Mouse (Mus musculus) C2C12 (cell line): ENCODE measurements at regions not wholly inside any gene's neighbourhood (a gene's known extent, or its start where the extent isn't known, plus 50 kb on each side); places are given as distances from the start of the nearest gene placed in this dataset.

ENCODE experiments used
- CEBPB ChIP-seq: IDR thresholded peaks from one replicate; pipeline ENCODE4 v1.6.1; 2011; ENCODE audit warnings: low read depth, mild to moderate bottlenecking, control low read depth, moderate library complexity
- CTCF ChIP-seq: IDR thresholded peaks from one replicate; pipeline ENCODE4 v1.5.1; 2011; ENCODE audit not compliant: control insufficient read depth, insufficient read depth, insufficient read length
- FOSL1 ChIP-seq: IDR thresholded peaks from one replicate; pipeline ENCODE4 v1.8.0; 2011; ENCODE audit warnings: mild to moderate bottlenecking, low read length; ENCODE audit not compliant: poor library complexity, insufficient read depth, severe bottlenecking
- MAX ChIP-seq: IDR thresholded peaks from one replicate; pipeline ENCODE4 v1.6.1; 2011; ENCODE audit warnings: mild to moderate bottlenecking, control low read depth
- MYOD1 ChIP-seq: IDR thresholded peaks from one replicate; pipeline ENCODE4 v1.6.1; 2011; ENCODE audit warnings: low read depth; ENCODE audit not compliant: control insufficient read depth, insufficient read length
- MYOG ChIP-seq: IDR thresholded peaks from one replicate; pipeline ENCODE4 v1.6.1; 2011; ENCODE audit not compliant: control insufficient read depth, insufficient read length; ENCODE audit errors: extremely low read depth
- USF1 ChIP-seq: IDR thresholded peaks from one replicate; pipeline ENCODE4 v1.6.1; 2011; ENCODE audit warnings: low read depth, mild to moderate bottlenecking, control low read depth, moderate library complexity

GRCm38 (mm10) chr4:84015552-84016169, 490.3 kb downstream of the Ccdc171 start:
- no peak for TF ChIP-seq MYOG
- TF ChIP-seq CTCF = no peak
- TF ChIP-seq FOSL1 = no peak
- no peak for TF ChIP-seq MAX
- TF ChIP-seq MYOD1 = no peak
- TF ChIP-seq USF1 = no peak
- TF ChIP-seq CEBPB = no peak
